Mouse (Mus musculus): Measurements from ENCODE around the gene Prss1. TPM values are rescaled to one million over a fixed set of nuclear protein-coding genes. Genes with fewer than 3 reads are reported as not detected.
"Not testable (repeated sequence)": the region's sequence is repeated elsewhere in the genome, so short reads cannot be mapped to it uniquely, and the experiment has no call there.

The Prss1 gene
- not detected in 2 replicates for polyA plus RNA-seq (2014; fragmentation: Nextera tagmentation; extraction: Ambion mirVana)

- H3K4me2 ChIP-seq (replicated peaks; ENCODE audit: low read depth, low read length); H3K27ac ChIP-seq (ENCODE audit: low read depth, low read length); H3K27me3 ChIP-seq (ENCODE audit: control insufficient read depth, insufficient read depth, low read length); H3K4me1 ChIP-seq (ENCODE audit: control insufficient read depth, insufficient read depth, low read length); H3K9me3 ChIP-seq (ENCODE audit: control insufficient read depth, low read length); H3K36me3 ChIP-seq (ENCODE audit: control insufficient read depth, insufficient read depth, low read length); ATAC-seq (ENCODE audit: low FRiP score, low TSS enrichment); H3K4me3 ChIP-seq (ENCODE audit: low read length); H3K9ac ChIP-seq (ENCODE audit: low read depth, low read length): not testable (repeated sequence)
These were observed at the start of gene Prss1 for GRCm38 (mm10) chr6:41458632-41459031. TSS of gene Prss1 (plus strand) at chr6:41458932.

GRCm38 (mm10) chr6:41442261-41442660, 16.5 kb upstream of the Prss1 start:
- WGBS = 100% methylated on average over 1 of the region's 2 CpGs
- not testable (repeated sequence) for H3K4me2 ChIP-seq (replicated peaks; ENCODE audit: low read depth, low read length); H3K36me3 ChIP-seq (ENCODE audit: control insufficient read depth, insufficient read depth, low read length); H3K27me3 ChIP-seq (ENCODE audit: control insufficient read depth, insufficient read depth, low read length); H3K4me1 ChIP-seq (ENCODE audit: control insufficient read depth, insufficient read depth, low read length); H3K4me3 ChIP-seq (ENCODE audit: low read length); ATAC-seq (ENCODE audit: low FRiP score, low TSS enrichment); H3K9me3 ChIP-seq (ENCODE audit: control insufficient read depth, low read length); H3K9ac ChIP-seq (ENCODE audit: low read depth, low read length); H3K27ac ChIP-seq (ENCODE audit: low read depth, low read length)

GRCm38 (mm10) chr6:41446045-41446444, 12.7 kb upstream of the Prss1 start, which contains the start of gene Gm10334:
TSS of gene Gm10334 (minus strand) at chr6:41446145.
- not testable (repeated sequence) for H3K36me3 ChIP-seq (ENCODE audit: control insufficient read depth, insufficient read depth, low read length); ATAC-seq (ENCODE audit: low FRiP score, low TSS enrichment); H3K27ac ChIP-seq (ENCODE audit: low read depth, low read length); H3K9me3 ChIP-seq (ENCODE audit: control insufficient read depth, low read length); H3K4me3 ChIP-seq (ENCODE audit: low read length); H3K4me1 ChIP-seq (ENCODE audit: control insufficient read depth, insufficient read depth, low read length); H3K27me3 ChIP-seq (ENCODE audit: control insufficient read depth, insufficient read depth, low read length); H3K4me2 ChIP-seq (replicated peaks; ENCODE audit: low read depth, low read length); H3K9ac ChIP-seq (ENCODE audit: low read depth, low read length)

GRCm38 (mm10) chr6:41499374-41499773, 40.6 kb downstream of the Prss1 start:
- H3K36me3 ChIP-seq (ENCODE audit: control insufficient read depth, insufficient read depth, low read length) = no peaks in the 10 kb centered on the region
- no peaks in the 10 kb centered on the region for H3K9me3 ChIP-seq (ENCODE audit: control insufficient read depth, low read length)
- no peaks in the 10 kb centered on the region for H3K4me1 ChIP-seq (ENCODE audit: control insufficient read depth, insufficient read depth, low read length)
- no peak overlapping the region for H3K27ac ChIP-seq (ENCODE audit: low read depth, low read length)
- no peak overlapping the region for H3K9ac ChIP-seq (ENCODE audit: low read depth, low read length)
- 84% methylated on average over 3 of the region's 3 CpGs for WGBS
- no peak overlapping the region for H3K4me2 ChIP-seq (replicated peaks; ENCODE audit: low read depth, low read length)
- H3K4me3 ChIP-seq (ENCODE audit: low read length) = no peak overlapping the region
- ATAC-seq (ENCODE audit: low FRiP score, low TSS enrichment) = no peak
- no peaks in the 10 kb centered on the region for H3K27me3 ChIP-seq (ENCODE audit: control insufficient read depth, insufficient read depth, low read length)

GRCm38 (mm10) chr6:41504915-41505314, 46.2 kb downstream of the Prss1 start:
- Histone ChIP-seq H3K9me3 (ENCODE audit: control insufficient read depth, low read length) (no peaks in the 10 kb centered on the region), H3K4me1 (ENCODE audit: control insufficient read depth, insufficient read depth, low read length) (no peaks in the 10 kb centered on the region), H3K36me3 (ENCODE audit: control insufficient read depth, insufficient read depth, low read length) (no peaks in the 10 kb centered on the region), H3K4me3 (ENCODE audit: low read length) (no peak overlapping the region), H3K4me2 (replicated peaks; ENCODE audit: low read depth, low read length) (no peak overlapping the region), H3K9ac (ENCODE audit: low read depth, low read length) (no peak overlapping the region), H3K27me3 (ENCODE audit: control insufficient read depth, insufficient read depth, low read length) (no peaks in the 10 kb centered on the region), H3K27ac (ENCODE audit: low read depth, low read length) (no peak overlapping the region)
- 87% methylated on average over 2 of the region's 2 CpGs for WGBS
- ATAC-seq (ENCODE audit: low FRiP score, low TSS enrichment) = no peak

GRCm38 (mm10) chr6:41505323-41505722, 46.6 kb downstream of the Prss1 start:
- no peaks in the 10 kb centered on the region for H3K9me3 ChIP-seq (ENCODE audit: control insufficient read depth, low read length)
- H3K27ac ChIP-seq (ENCODE audit: low read depth, low read length) = no peak overlapping the region
- H3K9ac ChIP-seq (ENCODE audit: low read depth, low read length) = no peak overlapping the region
- H3K4me3 ChIP-seq (ENCODE audit: low read length) = no peak overlapping the region
- no peak overlapping the region for H3K4me2 ChIP-seq (replicated peaks; ENCODE audit: low read depth, low read length)
- H3K27me3 ChIP-seq (ENCODE audit: control insufficient read depth, insufficient read depth, low read length) = no peaks in the 10 kb centered on the region
- ATAC-seq (ENCODE audit: low FRiP score, low TSS enrichment) = no peak
- no peaks in the 10 kb centered on the region for H3K36me3 ChIP-seq (ENCODE audit: control insufficient read depth, insufficient read depth, low read length)
- WGBS = 80% methylated on average over 6 of the region's 6 CpGs
- no peaks in the 10 kb centered on the region for H3K4me1 ChIP-seq (ENCODE audit: control insufficient read depth, insufficient read depth, low read length)

Other genes starting within 250 kb of the Prss1 start
- gene Try4, start 156.7 kb upstream of the Prss1 start, polyA plus RNA-seq (2014; fragmentation: Nextera tagmentation; extraction: Ambion mirVana) = not detected in 2 replicates
- gene Try5, start 142.1 kb upstream of the Prss1 start, polyA plus RNA-seq (2014; fragmentation: Nextera tagmentation; extraction: Ambion mirVana) = not detected in 2 replicates
- not detected in 2 replicates for gene Try10, start 104.8 kb upstream of the Prss1 start, polyA plus RNA-seq (2014; fragmentation: Nextera tagmentation; extraction: Ambion mirVana)
- not detected in 2 replicates for gene Prss3, start 81.3 kb upstream of the Prss1 start, polyA plus RNA-seq (2014; fragmentation: Nextera tagmentation; extraction: Ambion mirVana)
- not detected in 2 replicates for gene Gm5771, start 66.6 kb upstream of the Prss1 start, polyA plus RNA-seq (2014; fragmentation: Nextera tagmentation; extraction: Ambion mirVana)
- not detected in 2 replicates for gene Gm10334, start 12.8 kb upstream of the Prss1 start, polyA plus RNA-seq (2014; fragmentation: Nextera tagmentation; extraction: Ambion mirVana)
- gene Prss2, start 62.9 kb downstream of the Prss1 start, polyA plus RNA-seq (2014; fragmentation: Nextera tagmentation; extraction: Ambion mirVana) = not detected in 2 replicates
- gene Ephb6, start 146.6 kb downstream of the Prss1 start, polyA plus RNA-seq (2014; fragmentation: Nextera tagmentation; extraction: Ambion mirVana) = 9.2 and 11.8 TPM in 2 replicates
- gene Trpv6, start 177.5 kb downstream of the Prss1 start, polyA plus RNA-seq (2014; fragmentation: Nextera tagmentation; extraction: Ambion mirVana) = 2.7 and 3.2 TPM in 2 replicates
- gene Trpv5, start 221.8 kb downstream of the Prss1 start, polyA plus RNA-seq (2014; fragmentation: Nextera tagmentation; extraction: Ambion mirVana) = 0.16 TPM in 1 of 2 replicates, not detected in the other
- 0.37 TPM in 1 of 2 replicates, not detected in the other for gene Llcfc1, start 225.5 kb downstream of the Prss1 start, polyA plus RNA-seq (2014; fragmentation: Nextera tagmentation; extraction: Ambion mirVana)
- 1.2 and 1.8 TPM in 2 replicates for gene Kel, start 245.4 kb downstream of the Prss1 start, polyA plus RNA-seq (2014; fragmentation: Nextera tagmentation; extraction: Ambion mirVana)

All from kidney, embryonic 14.5 days (tissue).